Mouse (Mus musculus) gastrocnemius, postnatal 14 days (tissue): ENCODE data around the gene Zrsr1. TPM values are rescaled to one million over a fixed set of nuclear protein-coding genes. Genes with fewer than 3 reads are reported as not detected.

Experiments used
- DNase-seq: peaks from one replicate; pipeline ENCODE4 v3.0.0; 2021; ENCODE audit warnings: mixed read lengths
- intact Hi-C: fragments of 180-260 bp; cut with DNase I; formaldehyde crosslinking; loops from one replicate; pipeline ENCODE4 v1.15.1; 2025; ENCODE audit warnings: low total_unique reads
- total RNA-seq, 2 experiments: library from RNA; stranded (reverse); gene quantifications; 2 replicates each; pipeline ENCODE4 v1.2.3; 2021

Gene Zrsr1
- total RNA-seq, 2 experiments from 2014 or later: 8.8 to 10.5 TPM

DNA sequence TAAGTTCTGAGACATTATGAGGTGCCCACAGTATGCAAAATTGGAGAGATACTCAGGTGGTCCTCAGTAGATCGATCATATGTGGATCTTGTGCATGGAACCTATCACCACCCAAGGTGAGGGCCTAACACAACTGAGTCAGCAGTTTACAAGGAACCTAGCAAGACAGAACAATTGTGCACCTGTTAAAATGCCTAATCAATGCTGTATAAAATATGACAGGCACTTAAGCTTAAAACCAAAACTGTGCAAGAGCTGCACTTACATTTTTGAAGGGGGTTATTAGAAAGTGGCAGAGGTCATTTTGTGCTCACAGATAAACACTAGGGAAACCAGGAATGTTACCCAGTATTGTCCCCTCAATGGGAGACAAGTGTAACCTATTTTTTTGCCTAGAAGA is 33.5 kb downstream of the Zrsr1 start:
- intact Hi-C loops: loop anchor here (10.0 kb wide), 1 partner anchor 140 kb away; no protein-coding TSS in a partner anchor
- no peak for DNase-seq

- intact Hi-C loops: loop anchor here (10.0 kb wide), 1 partner anchor 138 kb away; no protein-coding TSS in a partner anchor
Observed at GRCm38 (mm10) chr11:23007166-23007480, 35.3 kb downstream of the Zrsr1 start.

DNA sequence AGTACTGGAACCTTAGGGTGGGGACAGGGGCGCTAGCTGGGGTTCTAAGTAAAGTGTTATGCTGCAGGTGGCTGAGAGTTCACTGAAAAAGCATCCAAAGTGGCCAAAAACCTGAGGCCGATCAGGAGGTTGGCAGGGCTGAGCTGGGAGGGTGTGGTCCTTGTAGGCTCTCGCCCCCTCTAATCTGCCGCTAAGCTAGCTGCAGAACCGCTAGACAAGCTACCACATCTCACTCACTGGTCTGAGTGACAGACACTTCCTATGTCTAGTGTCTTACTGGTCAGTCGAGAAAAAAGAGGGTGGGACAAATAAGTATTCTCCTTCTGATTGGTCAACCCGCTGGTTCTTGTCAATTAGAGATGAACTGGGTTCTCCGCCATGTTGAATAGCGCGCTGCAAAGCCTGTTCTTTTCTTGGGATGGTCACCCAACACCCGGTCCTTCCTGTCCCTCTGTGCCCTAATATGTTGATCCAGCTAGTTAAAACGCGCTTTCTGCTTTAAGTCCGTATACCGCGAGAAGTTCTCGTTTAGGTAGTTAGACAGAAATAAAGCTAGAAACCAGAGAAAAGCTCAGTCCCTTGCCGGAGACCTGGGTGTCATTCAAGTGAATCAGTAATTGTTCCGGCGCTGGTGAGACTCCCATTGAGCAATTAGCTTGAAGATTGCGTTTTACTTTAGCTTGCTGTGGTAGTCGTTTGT is 35.8 kb downstream of the Zrsr1 start, which contains the start of gene Fam161a:
Gene Fam161a, plus strand, starts transcription at position 51 of the 700 bp plus-strand sequence.
- peak; percentile 55 for DNase-seq
- intact Hi-C loops: loop anchor here (10.0 kb wide), 1 partner anchor 137 kb away; no protein-coding TSS in a partner anchor

More at GRCm38 (mm10) chr11:23007166-23007480, 35.3 kb downstream of the Zrsr1 start:
- DNase-seq: no peak

- intact Hi-C loops: loop anchor here (10.0 kb wide), 1 partner anchor 136 kb away; no protein-coding TSS in a partner anchor
Observed at GRCm38 (mm10) chr11:23008181-23008823, 36.5 kb downstream of the Zrsr1 start.

GRCm38 (mm10) chr11:23008824-23009200 is 37.0 kb downstream of the Zrsr1 start:
- intact Hi-C loops: loop anchor here (10.0 kb wide), 1 partner anchor 136 kb away; no protein-coding TSS in a partner anchor
- DNase-seq: no peak

More at GRCm38 (mm10) chr11:23008181-23008823, 36.5 kb downstream of the Zrsr1 start:
- peak; percentile 84 for DNase-seq

DNA sequence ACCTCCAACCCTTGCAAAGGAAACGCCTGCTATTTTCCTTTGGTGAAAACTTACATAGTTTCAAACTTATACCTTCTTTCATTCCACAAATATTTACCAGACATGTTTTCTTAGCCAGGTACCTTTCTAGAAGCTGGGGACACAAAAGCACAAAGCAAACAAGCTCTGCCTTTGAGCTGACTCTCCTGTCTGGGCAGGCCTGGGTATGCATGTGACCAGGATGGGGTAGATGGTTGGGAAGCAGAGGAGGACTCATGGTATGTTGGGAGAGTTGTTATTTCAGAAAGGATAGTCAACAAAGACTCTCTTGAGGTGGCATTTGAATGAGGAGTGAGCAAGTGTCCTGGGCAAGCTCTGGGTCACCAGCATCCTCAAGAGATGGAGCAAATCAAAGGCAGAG is 41.3 kb downstream of the Zrsr1 start:
- intact Hi-C loops: no loop called here
- DNase-seq: no peak

GRCm38 (mm10) chr11:23013580-23014294 is 41.9 kb downstream of the Zrsr1 start:
- intact Hi-C loops: no loop called here
- DNase-seq: no peak

DNA sequence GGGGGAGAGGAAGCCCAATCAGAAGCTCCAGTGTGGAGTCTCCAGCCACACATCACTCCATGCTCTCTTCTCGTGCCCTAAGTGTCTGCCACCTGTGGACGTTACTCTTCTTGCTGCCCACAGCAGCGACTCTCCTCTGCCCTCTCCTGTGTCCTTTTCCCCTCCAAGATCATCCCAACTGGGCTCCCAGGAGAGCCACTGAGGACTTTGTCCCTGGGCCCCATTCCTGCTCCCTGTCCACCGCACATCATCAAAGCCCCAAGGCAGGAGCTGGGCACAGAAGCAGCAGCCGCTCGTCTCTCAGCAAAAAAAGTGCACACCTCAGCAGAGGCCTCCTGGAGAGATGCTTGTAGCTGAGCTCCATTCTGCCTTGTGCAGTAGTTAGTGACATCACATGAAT is 43.2 kb downstream of the Zrsr1 start:
- intact Hi-C loops: no loop called here
- DNase-seq: no peak

GRCm38 (mm10) chr11:23017943-23018342 is 46.1 kb downstream of the Zrsr1 start:
- no peak for DNase-seq
- intact Hi-C loops: no loop called here

GRCm38 (mm10) chr11:23020116-23020770 is 48.4 kb downstream of the Zrsr1 start:
- no peak for DNase-seq
- intact Hi-C loops: no loop called here

GRCm38 (mm10) chr11:23020841-23021240 is 49.0 kb downstream of the Zrsr1 start:
- DNase-seq: no peak
- intact Hi-C loops: no loop called here

DNA sequence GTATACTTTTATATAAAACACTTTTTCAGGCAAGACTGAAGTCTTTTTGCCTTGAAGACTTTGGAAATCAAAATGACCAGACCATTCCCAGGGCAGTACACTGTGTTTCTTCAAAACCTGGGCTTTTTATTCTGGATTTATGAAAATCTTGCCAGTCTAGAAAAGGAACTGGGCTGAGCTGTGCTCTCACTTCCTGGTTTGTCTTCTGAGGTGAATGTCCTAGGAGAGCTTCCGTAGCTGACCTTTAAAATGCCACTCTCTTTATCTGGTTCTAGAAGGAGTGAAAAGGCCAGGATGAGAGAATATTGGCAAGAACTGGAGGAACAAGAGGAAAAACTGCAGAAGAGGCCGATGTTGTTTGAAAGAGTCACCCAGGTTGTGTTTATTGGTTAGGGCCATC is 51.4 kb downstream of the Zrsr1 start:
- intact Hi-C loops: no loop called here
- DNase-seq: no peak

DNA sequence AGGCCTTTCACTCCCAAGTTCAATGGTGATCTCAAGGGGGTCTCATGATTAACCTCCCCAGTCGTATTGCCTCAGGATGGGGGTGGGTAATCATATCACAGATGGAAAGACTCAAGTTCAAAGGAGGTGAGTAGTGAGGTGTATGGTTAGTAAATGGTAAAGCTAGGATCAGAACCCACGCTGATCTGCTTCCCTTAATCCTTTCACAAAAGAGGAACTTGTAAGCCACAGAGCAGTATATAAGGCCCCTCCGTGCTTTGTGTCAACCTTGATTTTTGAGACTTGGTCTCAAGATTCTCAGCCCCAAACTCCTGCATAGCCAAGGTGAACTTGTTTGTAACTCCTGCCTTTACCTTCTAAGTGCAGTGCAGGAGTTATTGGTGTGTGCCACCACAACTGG is 52.4 kb downstream of the Zrsr1 start:
- DNase-seq: no peak
- intact Hi-C loops: no loop called here

Other genes with a start within 250 kb of the Zrsr1 start
- gene B3gnt2, start 111.0 kb upstream of the Zrsr1 start, total RNA-seq: 1 to 10 TPM; 4.4 to 5.7 TPM
- 1 to 10 TPM; 3.2 to 3.6 TPM for gene Gm28048, start 10.1 kb downstream of the Zrsr1 start, total RNA-seq
- 100 to 1,000 TPM; 117 to 122 TPM for gene Commd1, start 10.4 kb downstream of the Zrsr1 start, total RNA-seq
- 100 to 1,000 TPM in 1 of 2 experiments, 10 to 100 TPM in 1; 93.9 to 104 TPM for gene Cct4, start 18.5 kb downstream of the Zrsr1 start, total RNA-seq
- 1 to 10 TPM; 1.7 TPM for gene Fam161a, start 35.5 kb downstream of the Zrsr1 start, total RNA-seq